Mouse (Mus musculus) embryonic facial prominence, embryonic 15.5 days (tissue): ENCODE measurements around the gene Gm49395. TPM values are rescaled to one million over a fixed set of nuclear protein-coding genes. Genes with fewer than 3 reads are reported as not detected.

Experiments used
- ATAC-seq: fragments of 200-750 bp; cut with Nextera tagmentation; 2 replicates; pipeline ENCODE4 v1.8.0; 2017; ENCODE audit warnings: low read depth, moderate TSS enrichment; ENCODE audit not compliant: insufficient number of reproducible peaks, low FRiP score, low TSS enrichment
- H3K27ac ChIP-seq: fragments of 300-500 bp; sonication (generic); replicated peaks from 2 replicates; pipeline ENCODE4 v1.5.1; 2015; ENCODE audit warnings: mild to moderate bottlenecking, inconsistent platforms
- H3K27me3 ChIP-seq: fragments of 300-500 bp; sonication (generic); 2 replicates; pipeline ENCODE4 v1.6.1; 2015; ENCODE audit warnings: inconsistent platforms
- H3K36me3 ChIP-seq: fragments of 300-500 bp; sonication (generic); 2 replicates; pipeline ENCODE4 v1.6.1; 2015; ENCODE audit warnings: mild to moderate bottlenecking, inconsistent platforms
- H3K4me1 ChIP-seq: fragments of 300-500 bp; sonication (generic); 2 replicates; pipeline ENCODE4 v1.6.1; 2015; ENCODE audit warnings: inconsistent platforms
- H3K4me2 ChIP-seq: fragments of 300-500 bp; sonication (generic); replicated peaks from 2 replicates; pipeline ENCODE4 v1.6.1; 2015; ENCODE audit warnings: mild to moderate bottlenecking, inconsistent platforms
- H3K4me3 ChIP-seq: fragments of 300-500 bp; sonication (generic); replicated peaks from 2 replicates; pipeline ENCODE4 v1.5.1; 2015; ENCODE audit warnings: mild to moderate bottlenecking, inconsistent platforms
- H3K9ac ChIP-seq: fragments of 300-500 bp; sonication (generic); 2 replicates; pipeline ENCODE4 v1.6.1; 2015; ENCODE audit warnings: inconsistent platforms
- H3K9me3 ChIP-seq: fragments of 300-500 bp; sonication (generic); replicated peaks from 2 replicates; pipeline ENCODE4 v1.6.1; 2016; ENCODE audit warnings: inconsistent platforms
- WGBS: fragments of 180-500 bp; shearing (Covaris S2); methylation state at CpG from one replicate; pipeline ENCODE4 v1.1.7; 2015; 5-methylcytosine and 5-hydroxymethylcytosine counted together
- polyA plus RNA-seq: library from polyadenylated mRNA; unstranded; fragments of >200 nt; fragmentation: Nextera tagmentation; extraction: Ambion mirVana; gene quantifications from 2 replicates; pipeline ENCODE4 v1.2.1, GENCODE M21; 2015

Gene Gm49395
- 3.4 and 5.0 TPM in 2 replicates for polyA plus RNA-seq

GRCm38 (mm10) chr13:115101355-115102191 is at the start of gene Gm49395, which contains the start of gene Itga1:
Gm49395 (minus strand) TSS chr13:115101921.
Itga1 (minus strand) TSS chr13:115101964.
- peak within 1 kb of the TSS; percentile 93 for H3K4me2 ChIP-seq
- peak within 1 kb of the TSS; percentile 40; the same call in 1 of the 2 replicates for H3K27ac ChIP-seq
- peak within 1 kb of the TSS; percentile 53 for H3K4me3 ChIP-seq
- H3K9ac ChIP-seq = peak within 1 kb of the TSS; percentile 39
- WGBS = under 1% methylated on average over 39 of the region's 39 CpGs
- peaks cover 5% of the 10 kb centered on the region; the same call in 1 of the 2 replicates for H3K4me1 ChIP-seq
- no peaks in the 10 kb centered on the region for H3K9me3 ChIP-seq
- peak; percentile 65; the same call in 1 of the 2 replicates for ATAC-seq
- H3K36me3 ChIP-seq = no peaks in the 10 kb centered on the region
- no peaks in the 10 kb centered on the region for H3K27me3 ChIP-seq

DNA sequence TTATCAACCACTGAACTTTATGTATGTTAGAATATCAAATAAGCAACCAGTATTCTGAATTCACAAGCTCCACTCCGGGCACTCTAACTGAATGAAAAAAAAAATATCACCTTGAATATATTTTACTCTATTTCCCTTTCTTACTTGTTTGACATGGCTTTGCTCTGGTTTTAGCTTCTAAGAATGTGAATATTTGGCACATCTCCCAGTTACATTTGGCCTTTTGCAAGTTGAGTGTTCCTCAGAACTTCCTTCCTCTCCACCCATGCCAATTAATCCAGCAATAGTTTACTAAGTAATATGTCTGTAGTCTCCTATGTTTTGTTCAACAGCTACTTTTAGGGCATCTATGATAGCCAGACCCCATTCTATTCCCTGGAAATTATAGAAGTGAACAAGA is 48.9 kb upstream of the Gm49395 start:
- Histone ChIP-seq H3K4me2 (no peak overlapping the region), H3K9me3 (no peaks in the 10 kb centered on the region), H3K27me3 (no peaks in the 10 kb centered on the region), H3K4me1 (no peaks in the 10 kb centered on the region), H3K36me3 (no peaks in the 10 kb centered on the region), H3K27ac (no peak overlapping the region), H3K9ac (no peak overlapping the region), H3K4me3 (no peak overlapping the region)
- ATAC-seq = no peak
- WGBS = 76% methylated on average over 1 of the region's 1 CpGs

DNA sequence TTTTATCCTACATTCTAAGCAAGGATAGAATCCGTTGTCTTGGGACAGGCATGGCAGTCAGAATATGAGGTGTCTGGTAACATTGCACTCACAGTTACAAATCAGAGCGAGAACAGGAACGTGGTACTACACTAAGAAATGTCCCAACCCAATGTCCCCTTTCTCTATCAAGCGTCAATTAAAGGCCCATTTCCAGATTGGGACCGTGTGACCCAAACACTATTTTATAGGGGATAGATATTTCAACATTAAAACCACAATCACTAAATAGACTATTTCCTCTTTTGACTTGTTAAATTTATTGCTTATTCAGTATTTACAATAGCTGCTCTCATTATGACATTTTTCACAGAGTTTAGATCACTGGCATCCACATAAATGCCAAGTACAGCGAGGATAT is 48.1 kb upstream of the Gm49395 start:
- Histone ChIP-seq H3K9ac (no peak overlapping the region), H3K4me2 (no peak overlapping the region), H3K4me3 (no peak overlapping the region), H3K27me3 (no peaks in the 10 kb centered on the region), H3K4me1 (no peaks in the 10 kb centered on the region), H3K9me3 (no peaks in the 10 kb centered on the region), H3K27ac (no peak overlapping the region), H3K36me3 (no peaks in the 10 kb centered on the region)
- ATAC-seq = no peak
- 85% methylated on average over 6 of the region's 6 CpGs for WGBS

DNA sequence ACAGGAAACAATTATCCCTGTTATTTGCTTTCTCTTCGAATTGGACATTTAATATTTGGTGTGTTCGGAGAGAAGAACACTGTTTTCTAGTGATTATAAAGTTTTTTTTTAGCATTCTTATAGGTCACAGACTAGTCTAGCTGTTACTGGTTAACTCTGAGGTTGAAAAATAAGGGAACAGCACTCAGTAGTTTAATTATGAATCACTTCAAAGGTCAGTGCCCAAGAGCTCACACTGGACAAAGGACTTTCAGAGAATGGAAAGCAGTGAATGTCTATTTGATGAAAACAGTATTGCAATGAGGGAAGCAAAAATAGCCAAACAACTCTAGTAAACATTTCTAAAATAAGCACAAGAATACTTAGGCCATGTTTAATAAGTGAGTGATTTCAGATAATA is 41.9 kb upstream of the Gm49395 start:
- H3K9me3 ChIP-seq = no peaks in the 10 kb centered on the region
- no peak overlapping the region for H3K4me3 ChIP-seq
- no peaks in the 10 kb centered on the region for H3K36me3 ChIP-seq
- no peak overlapping the region for H3K4me2 ChIP-seq
- no peak for ATAC-seq
- 78% methylated on average over 2 of the region's 2 CpGs for WGBS
- H3K27me3 ChIP-seq = no peaks in the 10 kb centered on the region
- no peak overlapping the region for H3K27ac ChIP-seq
- H3K4me1 ChIP-seq = no peaks in the 10 kb centered on the region
- H3K9ac ChIP-seq = no peak overlapping the region

DNA sequence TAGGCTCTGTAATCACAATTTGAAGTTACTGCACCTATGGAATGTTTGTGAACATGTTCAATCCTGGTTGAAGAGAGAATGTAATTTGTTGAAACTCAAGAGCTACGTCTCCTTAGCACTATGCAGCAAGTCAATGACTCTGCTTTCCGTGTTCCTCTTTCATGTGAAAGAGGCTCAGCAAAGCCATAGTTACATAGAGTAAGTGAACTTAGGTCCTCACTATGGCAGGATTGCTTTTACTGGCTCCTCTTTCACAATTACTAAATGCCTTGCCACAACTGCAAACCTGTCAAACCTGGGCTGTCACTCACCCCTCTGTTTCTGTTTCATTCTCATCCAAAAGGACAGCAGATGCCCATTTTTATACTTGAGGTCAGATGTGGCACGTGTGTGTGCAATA is 40.3 kb upstream of the Gm49395 start:
- Histone ChIP-seq H3K27ac (no peak overlapping the region), H3K27me3 (no peaks in the 10 kb centered on the region), H3K9me3 (no peaks in the 10 kb centered on the region), H3K4me3 (no peak overlapping the region), H3K9ac (no peak overlapping the region), H3K36me3 (no peaks in the 10 kb centered on the region), H3K4me1 (no peaks in the 10 kb centered on the region), H3K4me2 (no peak overlapping the region)
- ATAC-seq = no peak
- WGBS = 73% methylated on average over 3 of the region's 3 CpGs

- Histone ChIP-seq H3K4me1 (no peaks in the 10 kb centered on the region), H3K9ac (no peak overlapping the region), H3K36me3 (no peaks in the 10 kb centered on the region), H3K9me3 (no peaks in the 10 kb centered on the region), H3K4me2 (no peak overlapping the region), H3K4me3 (no peak overlapping the region), H3K27me3 (no peaks in the 10 kb centered on the region), H3K27ac (no peak overlapping the region)
- 80% methylated on average over 7 of the region's 7 CpGs for WGBS
- no peak for ATAC-seq
Observed at GRCm38 (mm10) chr13:115138513-115138912, 36.8 kb upstream of the Gm49395 start.

GRCm38 (mm10) chr13:115136761-115137160 is 35.0 kb upstream of the Gm49395 start:
- no peak for ATAC-seq
- no peak overlapping the region for H3K9ac ChIP-seq
- no peaks in the 10 kb centered on the region for H3K27me3 ChIP-seq
- no peak overlapping the region for H3K4me3 ChIP-seq
- H3K4me2 ChIP-seq = no peak overlapping the region
- H3K4me1 ChIP-seq = no peaks in the 10 kb centered on the region
- 82% methylated on average over 3 of the region's 3 CpGs for WGBS
- H3K9me3 ChIP-seq = no peaks in the 10 kb centered on the region
- H3K36me3 ChIP-seq = no peaks in the 10 kb centered on the region
- H3K27ac ChIP-seq = no peak overlapping the region

GRCm38 (mm10) chr13:115132435-115132834 is 30.7 kb upstream of the Gm49395 start:
- Histone ChIP-seq H3K4me3 (no peak overlapping the region), H3K4me2 (no peak overlapping the region), H3K9me3 (no peaks in the 10 kb centered on the region), H3K27ac (no peak overlapping the region), H3K36me3 (no peaks in the 10 kb centered on the region), H3K27me3 (no peaks in the 10 kb centered on the region), H3K9ac (no peak overlapping the region), H3K4me1 (no peaks in the 10 kb centered on the region)
- WGBS = 10% methylated on average over 5 of the region's 5 CpGs
- ATAC-seq = no peak

GRCm38 (mm10) chr13:115131381-115131780 is 29.7 kb upstream of the Gm49395 start:
- Histone ChIP-seq H3K27me3 (no peaks in the 10 kb centered on the region), H3K4me3 (no peak overlapping the region), H3K4me1 (no peaks in the 10 kb centered on the region), H3K27ac (no peak overlapping the region), H3K36me3 (no peaks in the 10 kb centered on the region), H3K9ac (no peak overlapping the region), H3K9me3 (no peaks in the 10 kb centered on the region), H3K4me2 (no peak overlapping the region)
- ATAC-seq = no peak
- WGBS = 79% methylated on average over 3 of the region's 3 CpGs

DNA sequence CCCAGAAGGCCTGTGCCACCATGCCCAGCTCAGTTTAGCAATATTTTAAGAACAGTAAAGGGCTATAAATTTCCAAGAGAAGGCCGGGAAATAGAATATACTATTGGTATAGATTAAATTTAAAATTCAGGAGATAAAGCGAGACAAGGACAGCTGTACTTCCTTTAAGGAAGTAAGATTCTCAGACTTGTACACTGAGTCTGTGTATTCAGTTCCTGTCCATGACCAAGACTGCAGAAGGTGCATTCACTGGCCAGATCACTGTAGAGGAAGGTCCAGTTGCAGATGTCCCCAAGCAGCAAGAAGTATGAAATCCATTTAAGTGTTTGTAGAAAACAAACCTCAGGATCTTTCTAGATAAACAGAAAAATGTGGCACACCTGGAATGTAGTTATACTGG is 28.3 kb upstream of the Gm49395 start:
- Histone ChIP-seq H3K4me2 (no peak overlapping the region), H3K9me3 (no peaks in the 10 kb centered on the region), H3K36me3 (no peaks in the 10 kb centered on the region), H3K27ac (no peak overlapping the region), H3K4me1 (no peaks in the 10 kb centered on the region), H3K9ac (no peak overlapping the region), H3K27me3 (no peaks in the 10 kb centered on the region), H3K4me3 (no peak overlapping the region)
- WGBS = 76% methylated on average over 2 of the region's 2 CpGs
- no peak for ATAC-seq

DNA sequence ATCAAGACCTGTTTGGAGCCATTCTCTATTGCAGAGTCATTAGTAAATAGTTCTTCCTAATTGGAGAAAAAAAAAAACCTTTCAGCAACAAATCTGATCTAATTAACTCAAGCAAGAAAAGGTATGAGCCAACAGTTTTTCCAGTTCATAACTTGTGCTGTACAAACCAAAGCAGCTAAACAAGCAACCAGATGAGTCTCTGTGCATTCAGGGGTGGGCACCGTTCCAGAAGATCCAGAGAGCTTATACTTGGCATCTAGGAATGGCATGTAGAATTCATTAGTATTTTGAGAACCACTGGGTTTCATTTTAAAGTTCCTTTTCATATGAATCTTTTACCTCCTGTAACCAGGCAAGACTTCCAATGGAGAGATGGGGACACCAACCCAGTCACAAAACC is 26.1 kb upstream of the Gm49395 start:
- H3K36me3 ChIP-seq = no peaks in the 10 kb centered on the region
- no peaks in the 10 kb centered on the region for H3K9me3 ChIP-seq
- no peak overlapping the region for H3K4me3 ChIP-seq
- H3K27me3 ChIP-seq = no peaks in the 10 kb centered on the region
- 78% methylated on average over 1 of the region's 1 CpGs for WGBS
- no peaks in the 10 kb centered on the region for H3K4me1 ChIP-seq
- no peak overlapping the region for H3K9ac ChIP-seq
- ATAC-seq = no peak
- no peak overlapping the region for H3K27ac ChIP-seq
- H3K4me2 ChIP-seq = no peak overlapping the region

- H3K9ac ChIP-seq = no peak overlapping the region
- H3K27ac ChIP-seq = no peak overlapping the region
- no peak overlapping the region for H3K4me2 ChIP-seq
- H3K4me1 ChIP-seq = no peaks in the 10 kb centered on the region
- no peak for ATAC-seq
- H3K36me3 ChIP-seq = no peaks in the 10 kb centered on the region
- H3K4me3 ChIP-seq = no peak overlapping the region
- no peaks in the 10 kb centered on the region for H3K27me3 ChIP-seq
- no peaks in the 10 kb centered on the region for H3K9me3 ChIP-seq
- 95% methylated on average over 2 of the region's 2 CpGs for WGBS
Observed at GRCm38 (mm10) chr13:115126534-115126933, 24.8 kb upstream of the Gm49395 start.
